Mouse (Mus musculus): ENCODE results near the gene Stk16.

Gene Stk16

DNA sequence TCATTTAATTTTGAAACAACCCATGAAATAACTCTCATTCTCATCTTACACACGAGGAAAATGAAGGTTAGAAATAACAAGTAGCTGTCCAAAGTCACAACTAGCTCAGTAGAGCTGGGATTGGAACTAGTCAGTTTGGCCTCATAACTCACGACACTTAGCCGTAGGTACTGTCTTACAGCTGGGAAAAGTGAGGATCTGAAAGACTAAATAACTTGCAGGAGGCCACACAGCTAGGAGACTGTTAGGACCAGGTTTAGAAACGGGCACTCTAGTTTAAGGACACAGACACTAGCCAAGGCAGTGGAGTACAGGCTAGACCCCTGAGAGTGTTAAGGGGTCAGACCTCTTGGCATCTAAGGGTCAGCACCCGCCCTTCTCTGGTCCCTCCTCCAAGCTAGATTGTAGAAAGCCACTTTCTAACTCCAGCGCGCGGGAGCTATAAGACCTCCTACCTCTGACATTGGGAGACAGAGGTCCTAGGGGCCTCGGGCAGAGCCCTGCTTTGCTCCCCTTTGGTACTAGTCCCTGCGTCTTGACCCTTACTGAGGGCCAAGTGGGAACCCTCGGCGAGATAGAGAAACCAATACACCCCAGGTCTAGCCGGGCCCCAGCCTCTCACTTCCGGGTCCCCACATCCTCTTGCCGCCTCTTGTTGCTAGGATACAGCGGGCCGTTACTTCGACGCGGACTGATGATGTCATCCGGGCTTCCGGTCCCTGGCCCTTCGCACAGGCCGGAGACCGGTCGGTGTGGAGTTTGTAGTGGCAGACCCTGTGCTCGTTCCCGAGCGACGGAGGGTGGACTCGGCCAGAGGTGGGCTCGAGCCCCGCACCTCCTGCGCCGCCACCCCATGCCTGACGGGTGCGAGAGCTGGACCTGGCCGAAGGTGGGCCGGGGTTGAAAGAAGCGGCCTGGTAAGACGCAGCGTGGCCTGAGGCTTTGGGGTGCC lies at the start of gene Stk16, which contains the start of gene Glb1l:
Stk16 (plus strand) TSS at position 703 of the 952 bp plus-strand sequence.
Glb1l (minus strand) TSS at position 678 of the 952 bp plus-strand sequence.
- peak; percentile 97 for DNase-seq

DNA sequence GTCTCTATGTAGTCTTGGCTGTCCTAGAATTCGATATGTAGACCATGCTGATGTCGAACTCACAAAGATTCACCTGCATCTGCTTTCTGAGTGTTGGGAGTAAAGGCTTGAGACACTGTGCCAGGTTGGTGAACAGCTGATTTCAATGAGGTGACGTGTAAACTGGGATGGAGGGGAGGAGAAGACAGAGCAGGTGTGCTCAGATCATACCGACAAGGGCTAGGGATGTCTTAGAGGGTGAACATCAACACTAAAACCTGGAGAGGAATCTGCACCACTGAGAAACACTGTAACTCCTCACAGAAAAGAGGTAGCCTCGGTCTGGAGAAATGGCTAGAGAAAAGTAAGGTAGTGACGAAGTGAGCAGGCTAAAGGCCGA lies 42.6 kb upstream of the Stk16 start:
- no peak for DNase-seq

DNA sequence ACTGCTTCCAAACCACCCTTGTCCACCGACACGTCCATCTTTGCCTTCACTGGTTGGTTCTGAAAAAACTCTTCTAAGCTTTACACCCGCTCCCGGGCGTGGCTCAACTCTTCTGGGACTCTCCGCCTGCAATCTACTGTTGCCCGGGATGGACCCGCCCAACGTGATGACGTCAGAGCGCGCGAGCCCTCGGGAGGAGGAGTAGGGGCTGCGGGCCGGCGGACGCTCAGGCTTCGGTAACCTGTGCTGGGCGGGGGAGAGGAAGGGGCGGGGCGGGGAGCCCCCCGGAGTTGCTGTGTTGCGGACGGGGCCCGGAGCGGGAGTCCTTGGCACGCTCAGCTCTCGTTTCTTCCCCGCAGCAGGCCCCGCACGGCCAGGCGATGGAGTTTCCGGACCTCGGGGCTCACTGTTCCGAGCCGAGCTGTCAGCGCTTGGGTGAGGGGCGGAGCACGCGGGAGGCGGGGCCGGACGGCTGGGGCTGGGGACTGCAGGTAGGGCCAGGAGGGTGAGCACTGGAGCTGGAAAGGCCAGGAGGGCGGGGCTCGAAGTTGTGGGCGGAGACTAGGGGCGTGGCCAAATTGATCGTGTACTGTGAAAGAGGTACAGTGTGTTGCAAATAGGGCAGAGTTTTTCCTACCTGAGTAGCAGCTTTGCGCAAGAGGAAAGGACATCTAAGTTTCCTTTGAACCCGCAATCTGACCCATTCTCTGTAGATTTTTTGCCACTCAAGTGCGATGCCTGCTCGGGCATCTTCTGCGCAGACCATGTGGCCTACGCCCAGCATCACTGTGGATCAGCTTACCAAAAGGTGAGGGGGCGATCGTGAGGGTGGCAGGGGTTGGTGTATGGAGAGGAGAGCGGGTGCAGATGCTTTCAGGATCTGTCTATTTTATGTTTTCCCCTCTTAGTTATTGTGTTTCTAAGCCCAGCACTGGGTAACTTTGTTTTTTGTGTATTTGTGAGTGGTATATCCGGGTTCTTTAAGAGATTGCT lies 41.9 kb upstream of the Stk16 start, which contains the start of gene Zfand2b:
Zfand2b (plus strand) TSS at position 175 of the 993 bp plus-strand sequence.
- peak; percentile 99 for DNase-seq

- DNase-seq, result peak; percentile 65
Measured at GRCm38 (mm10) chr1:75179334-75180104, 31.1 kb upstream of the Stk16 start.

- DNase-seq, result peak; percentile 95
Measured at GRCm38 (mm10) chr1:75180105-75180590, 30.5 kb upstream of the Stk16 start, which contains the start of gene Abcb6. Abcb6 (minus strand) TSS chr1:75180392.

DNA sequence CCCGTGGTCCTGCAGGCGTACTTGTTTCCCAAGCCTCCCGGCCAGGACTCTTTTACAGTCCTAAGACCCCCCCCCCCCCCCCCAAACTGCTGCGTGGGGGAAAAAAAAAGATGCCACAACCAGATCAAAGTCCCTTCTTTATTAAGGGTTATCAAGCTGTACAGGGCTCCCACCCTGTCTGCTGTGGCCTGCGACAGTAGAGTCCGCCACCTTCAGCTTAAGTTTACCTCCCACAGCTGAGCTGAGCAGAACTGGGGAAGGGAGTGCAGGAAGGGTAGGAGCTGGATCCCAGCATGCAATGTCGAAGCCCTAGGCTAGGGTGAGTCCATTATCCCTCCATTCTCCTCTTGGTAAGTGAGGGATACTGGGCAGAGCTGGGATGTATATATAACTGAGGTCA lies 29.9 kb upstream of the Stk16 start:
- no peak for DNase-seq

GRCm38 (mm10) chr1:75181377-75181870 lies 29.2 kb upstream of the Stk16 start:
- no peak for DNase-seq

DNA sequence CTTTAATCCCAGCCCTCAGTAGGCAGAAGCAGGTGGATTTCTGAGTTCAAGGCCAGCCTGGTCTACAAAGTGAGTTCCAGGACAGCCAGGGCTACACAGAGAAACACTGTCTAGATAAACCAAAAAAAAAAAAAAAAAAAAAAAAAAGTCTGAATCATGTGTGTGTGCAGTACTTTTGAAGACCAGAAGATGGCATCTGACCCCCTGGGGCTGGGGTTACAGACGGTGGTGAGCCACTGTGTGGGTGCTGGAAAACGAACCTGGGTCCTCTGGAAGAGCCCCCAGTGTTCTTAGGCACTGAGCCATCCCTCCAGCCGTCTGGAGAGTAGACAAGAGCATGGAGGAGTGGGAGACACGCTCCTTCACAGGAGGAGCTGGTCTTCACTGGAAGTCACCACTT lies 28.5 kb upstream of the Stk16 start:
- DNase-seq, result no peak

- DNase-seq, result no peak
Measured at GRCm38 (mm10) chr1:75185495-75185894, 25.1 kb upstream of the Stk16 start.

GRCm38 (mm10) chr1:75187126-75187525 lies 23.5 kb upstream of the Stk16 start:
- no peak for DNase-seq

- DNase-seq, result no peak
Measured at GRCm38 (mm10) chr1:75187914-75188483, 22.6 kb upstream of the Stk16 start.

DNA sequence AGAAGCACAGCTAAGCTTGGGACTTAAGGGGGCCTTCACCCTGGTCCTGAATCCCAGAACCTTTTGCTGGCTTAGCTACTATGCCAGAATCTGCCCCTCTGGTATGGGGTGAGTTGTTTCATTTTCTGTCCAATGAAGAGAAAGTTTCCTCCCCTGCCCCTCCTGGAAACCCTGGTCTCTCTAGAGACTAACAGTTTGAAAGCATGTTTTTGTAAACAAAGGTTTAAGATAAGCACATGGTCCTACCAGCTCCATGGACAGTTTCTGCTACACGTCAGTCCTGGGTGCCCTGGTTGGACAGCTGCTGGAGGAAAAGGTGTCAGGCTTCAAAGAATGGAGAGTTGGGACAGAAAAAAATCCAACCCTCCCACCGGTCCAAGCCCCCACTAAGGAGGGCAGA lies 20.1 kb upstream of the Stk16 start:
- DNase-seq, result no peak

DNA sequence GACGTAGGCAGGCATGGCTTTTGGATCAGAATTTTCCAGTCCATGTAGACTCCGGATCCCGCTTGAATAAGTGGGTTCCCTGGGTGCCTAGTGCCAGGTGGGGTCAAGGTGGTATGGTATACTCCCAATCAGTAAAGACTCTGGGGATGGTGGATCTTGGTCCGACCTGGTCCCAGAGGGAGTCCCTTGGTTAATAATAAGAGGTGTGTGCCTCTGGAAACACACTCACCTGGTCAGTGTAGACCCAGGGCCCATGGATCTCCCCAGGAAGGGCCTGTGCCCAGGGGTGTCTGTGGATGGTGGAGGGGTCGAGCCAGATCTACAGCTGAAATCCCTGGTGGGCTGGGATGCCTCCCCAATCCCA lies 19.4 kb upstream of the Stk16 start:
- DNase-seq, result peak; percentile 30

DNA sequence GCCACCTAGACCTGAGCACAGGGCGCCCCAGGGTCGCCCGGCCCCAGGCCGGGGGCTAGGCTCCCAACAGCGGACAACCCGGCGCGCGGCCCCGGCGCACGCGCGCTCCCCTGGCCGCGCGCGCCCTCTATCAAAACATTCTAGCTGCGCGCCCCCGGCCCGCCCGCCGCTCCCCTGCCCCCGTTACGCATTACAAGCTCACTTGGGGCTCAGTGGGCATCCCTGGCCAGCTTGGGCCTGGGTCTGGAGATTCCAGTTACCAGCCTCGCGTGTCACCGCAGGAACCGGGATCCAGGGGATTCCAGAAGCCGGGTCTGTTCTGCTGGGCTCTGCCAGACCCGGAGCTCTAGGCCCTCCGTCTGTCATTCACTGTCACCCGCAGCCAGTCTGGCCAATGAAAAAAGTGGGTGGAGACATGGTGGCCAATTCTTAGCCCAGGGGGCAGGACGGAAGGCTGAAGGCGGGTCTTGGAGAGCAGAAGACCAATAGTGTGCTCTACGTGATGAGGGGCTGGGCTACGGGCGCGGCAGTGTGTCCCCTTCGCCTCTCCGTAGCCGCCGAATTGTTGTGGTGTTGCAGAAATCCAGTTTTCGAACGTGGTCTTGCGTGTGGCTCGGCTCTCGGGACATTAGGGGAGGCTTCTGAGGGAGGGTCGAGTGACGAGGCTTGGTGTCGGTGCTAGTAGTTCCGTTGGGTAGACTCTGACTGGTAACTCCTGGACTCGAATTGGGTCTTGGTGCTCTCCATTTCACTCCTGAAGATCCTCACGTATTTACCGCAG lies 18.8 kb upstream of the Stk16 start, which contains the start of the genes Ankzf1 and Atg9a:
Ankzf1 (plus strand) TSS at position 530 of the 781 bp plus-strand sequence.
Atg9a (minus strand) TSS at position 575 of the 781 bp plus-strand sequence.
- peak; percentile 99 for DNase-seq

GRCm38 (mm10) chr1:75192452-75192851 lies 18.2 kb upstream of the Stk16 start:
- DNase-seq, result peak; percentile 70

DNA sequence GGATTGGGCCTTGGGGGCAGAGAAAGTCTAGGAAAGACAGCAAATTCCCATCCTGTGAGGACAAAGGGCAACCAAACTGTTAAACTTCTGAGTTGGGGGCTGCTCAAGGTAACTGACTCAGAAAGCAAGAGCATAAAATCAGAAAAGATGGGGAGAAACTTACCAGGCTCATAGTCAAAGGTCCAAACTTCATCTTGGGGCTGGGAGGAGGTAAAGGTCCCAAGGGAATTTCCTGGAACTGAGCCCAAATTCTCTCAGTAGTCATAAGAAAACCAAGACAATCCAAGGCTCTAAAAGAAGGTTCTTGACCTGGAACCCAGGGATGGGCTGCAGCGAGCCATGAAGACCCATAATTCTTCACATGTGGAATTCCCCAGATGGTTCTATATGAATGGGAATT lies 9.4 kb upstream of the Stk16 start:
- DNase-seq, result peak; percentile 86

DNA sequence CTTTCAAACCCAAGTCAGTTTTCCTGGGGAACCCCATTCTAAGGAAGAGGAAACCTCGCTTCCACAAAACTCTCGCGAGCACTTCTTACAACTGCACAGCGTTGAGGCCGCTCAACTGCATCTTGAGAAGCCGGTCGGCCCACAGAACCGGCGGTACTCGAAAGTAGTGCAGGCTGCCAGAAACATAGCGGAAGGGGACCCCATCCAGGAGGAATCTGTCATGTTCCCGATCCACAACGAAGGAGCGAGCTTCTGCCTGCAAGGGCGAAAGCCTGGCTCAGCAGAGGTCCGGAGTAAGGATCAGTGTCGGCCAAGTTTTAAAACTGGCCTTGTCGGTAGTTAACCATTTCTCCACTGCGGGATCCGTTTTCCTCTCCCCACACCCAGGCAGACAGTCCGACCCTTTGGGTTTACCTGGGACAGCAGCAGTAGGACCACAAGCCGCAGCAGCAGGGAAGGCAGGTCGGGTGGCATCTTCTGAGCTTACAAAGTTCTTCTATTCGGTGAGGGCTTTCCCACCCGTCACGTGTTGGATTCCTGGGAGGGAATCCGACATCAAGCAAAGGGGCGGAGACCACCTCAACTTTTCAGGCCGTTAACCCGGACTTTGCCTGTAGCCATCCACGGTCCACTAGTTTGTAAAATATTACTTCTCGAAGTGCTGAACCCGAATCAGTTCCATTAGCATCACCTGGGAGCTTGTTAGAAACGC lies 1.5 kb upstream of the Stk16 start:
- DNase-seq, result peak; percentile 95

GRCm38 (mm10) chr1:75211141-75211708 lies 587 bp downstream of the Stk16 start:
- DNase-seq, result peak; percentile 61

GRCm38 (mm10) chr1:75212542-75212941 lies 1.9 kb downstream of the Stk16 start:
- DNase-seq, result peak; percentile 38
